Mouse (Mus musculus) stomach, postnatal 0 days (tissue): ENCODE results near the gene Slc25a12. TPM values are rescaled to one million over a fixed set of nuclear protein-coding genes. Genes with fewer than 3 reads are reported as not detected.
A peak's percentile ranks its signal among the peaks of the same experiment; 100 is the strongest.

Source experiments
- ATAC-seq: fragments of 200-750 bp; cut with Nextera tagmentation; 2 replicates; pipeline ENCODE4 v1.8.0; 2017; ENCODE audit not compliant: low FRiP score, low TSS enrichment
- DNase-seq: peaks from one replicate; pipeline ENCODE4 v3.0.0-alpha.2; 2016; ENCODE audit warnings: low spot score
- H3K27ac ChIP-seq: fragments of 300-500 bp; sonication (generic); replicated peaks from 2 replicates; pipeline ENCODE4 v1.5.1; 2014; ENCODE audit warnings: mild to moderate bottlenecking, control low read depth
- H3K27me3 ChIP-seq: fragments of 300-500 bp; sonication (generic); 2 replicates; pipeline ENCODE4 v1.6.1; 2014; ENCODE audit warnings: low read length; ENCODE audit not compliant: control insufficient read depth, insufficient read depth
- H3K36me3 ChIP-seq: fragments of 300-500 bp; sonication (generic); 2 replicates; pipeline ENCODE4 v1.6.1; 2014; ENCODE audit warnings: low read length, mixed read lengths; ENCODE audit not compliant: control insufficient read depth, insufficient read depth
- H3K4me1 ChIP-seq: fragments of 300-500 bp; sonication (generic); replicated peaks from 2 replicates; pipeline ENCODE4 v1.6.1; 2014; ENCODE audit warnings: antibody characterized with exemption; ENCODE audit not compliant: control insufficient read depth, insufficient read depth
- H3K4me2 ChIP-seq: fragments of 300-500 bp; sonication (generic); replicated peaks from 2 replicates; pipeline ENCODE4 v1.6.1; 2014; ENCODE audit warnings: low read depth, mild to moderate bottlenecking, control low read depth, moderate library complexity
- H3K4me3 ChIP-seq: fragments of 300-500 bp; sonication (generic); 2 replicates; pipeline ENCODE4 v1.5.1; 2014; ENCODE audit warnings: low read depth, low read length, control low read depth
- H3K9ac ChIP-seq: fragments of 300-500 bp; sonication (generic); 2 replicates; pipeline ENCODE4 v1.6.1; 2014; ENCODE audit warnings: mild to moderate bottlenecking, low read length, control low read depth, mixed read lengths
- H3K9me3 ChIP-seq: fragments of 300-500 bp; sonication (generic); 2 replicates; pipeline ENCODE4 v1.6.1; 2016; ENCODE audit warnings: low read length; ENCODE audit not compliant: control insufficient read depth
- CTCF ChIP-seq: IDR thresholded peaks from 2 replicates; pipeline ENCODE4 v1.5.1; 2016; ENCODE audit warnings: antibody characterized with exemption, low read depth, mild to moderate bottlenecking, moderate library complexity
- EP300 ChIP-seq: optimal IDR thresholded peaks from 2 replicates; pipeline ENCODE3; 2016; ENCODE audit warnings: antibody characterized with exemption
- WGBS: fragments of 180-500 bp; shearing (Covaris S2); extraction: QIAGEN DNeasy Blood & Tissue Kit; methylation state at CpG from one replicate; pipeline ENCODE4 v1.1.7; 2014; 5-methylcytosine and 5-hydroxymethylcytosine counted together
- polyA plus RNA-seq: library from polyadenylated mRNA; unstranded; fragments of >200 nt; fragmentation: Nextera tagmentation; extraction: Ambion mirVana; gene quantifications from 2 replicates; pipeline ENCODE4 v1.2.1, GENCODE M21; 2015

Slc25a12 gene
- polyA plus RNA-seq, 1 experiment from 2014 or later, result 28.0 TPM

GRCm38 (mm10) chr2:71242180-71242579, 125.4 kb downstream of the Slc25a12 start:
- 90% methylated on average over 3 of the region's 3 CpGs for WGBS
- 0 out of 2 replicates have a peak, but pooled peaks cover 2% of the 10 kb centered on the region for H3K36me3 ChIP-seq

GRCm38 (mm10) chr2:71241505-71241904, 126.0 kb downstream of the Slc25a12 start:
- Histone ChIP-seq H3K36me3 (0 out of 2 replicates have a peak, but pooled peaks cover 2% of the 10 kb centered on the region), H3K9ac (no peak overlapping the region), H3K9me3 (no peaks in the 10 kb centered on the region), H3K27me3 (no peaks in the 10 kb centered on the region), H3K4me3 (no peak overlapping the region), H3K27ac (no peak overlapping the region), H3K4me1 (no peaks in the 10 kb centered on the region), H3K4me2 (no peak overlapping the region)
- no peak for DNase-seq
- TF ChIP-seq EP300 (no peak), CTCF (no peak)
- 85% methylated on average over 2 of the region's 2 CpGs for WGBS
- ATAC-seq, result no peak

More at GRCm38 (mm10) chr2:71242180-71242579, 125.4 kb downstream of the Slc25a12 start:
- ATAC-seq (no peak), DNase-seq (no peak)
- Histone ChIP-seq H3K4me3 (no peak overlapping the region), H3K9ac (no peak overlapping the region), H3K27ac (no peak overlapping the region), H3K4me1 (no peaks in the 10 kb centered on the region), H3K4me2 (no peak overlapping the region), H3K27me3 (no peaks in the 10 kb centered on the region), H3K9me3 (no peaks in the 10 kb centered on the region)
- TF ChIP-seq CTCF, result peak; percentile 36
- no peak for TF ChIP-seq EP300

- DNase-seq, result no peak
Observed at GRCm38 (mm10) chr2:71236009-71236408, 131.5 kb downstream of the Slc25a12 start.

GRCm38 (mm10) chr2:71235420-71235819, 132.1 kb downstream of the Slc25a12 start:
- ATAC-seq, result no peak
- Histone ChIP-seq H3K4me2 (no peak overlapping the region), H3K4me1 (no peaks in the 10 kb centered on the region), H3K4me3 (no peak overlapping the region), H3K9ac (no peak overlapping the region), H3K27ac (no peak overlapping the region), H3K36me3 (0 out of 2 replicates have a peak, but pooled peaks cover 2% of the 10 kb centered on the region), H3K9me3 (no peaks in the 10 kb centered on the region), H3K27me3 (no peaks in the 10 kb centered on the region)
- WGBS, result 78% methylated on average over 4 of the region's 4 CpGs
- TF ChIP-seq EP300 (no peak), CTCF (no peak)
- DNase-seq, result no peak

More at GRCm38 (mm10) chr2:71236009-71236408, 131.5 kb downstream of the Slc25a12 start:
- Histone ChIP-seq H3K4me1 (no peaks in the 10 kb centered on the region), H3K27me3 (no peaks in the 10 kb centered on the region), H3K9ac (no peak overlapping the region), H3K27ac (no peak overlapping the region), H3K36me3 (0 out of 2 replicates have a peak, but pooled peaks cover 2% of the 10 kb centered on the region), H3K9me3 (no peaks in the 10 kb centered on the region), H3K4me2 (no peak overlapping the region), H3K4me3 (no peak overlapping the region)
- WGBS, result 95% methylated on average over 6 of the region's 6 CpGs
- ATAC-seq, result no peak
- no peak for TF ChIP-seq EP300
- TF ChIP-seq CTCF, result no peak

GRCm38 (mm10) chr2:71232976-71233375, 134.6 kb downstream of the Slc25a12 start:
- H3K4me1 ChIP-seq, result no peaks in the 10 kb centered on the region
- no peak for TF ChIP-seq CTCF
- TF ChIP-seq EP300, result no peak
- no peak overlapping the region for H3K4me3 ChIP-seq
- H3K9ac ChIP-seq, result no peak overlapping the region
- H3K4me2 ChIP-seq, result no peak overlapping the region
- no peaks in the 10 kb centered on the region for H3K9me3 ChIP-seq
- WGBS, result 63% methylated on average over 2 of the region's 2 CpGs
- H3K36me3 ChIP-seq, result 0 out of 2 replicates have a peak, but pooled peaks cover 2% of the 10 kb centered on the region
- no peaks in the 10 kb centered on the region for H3K27me3 ChIP-seq
- no peak overlapping the region for H3K27ac ChIP-seq
- no peak for DNase-seq
- ATAC-seq, result no peak

GRCm38 (mm10) chr2:71231951-71232350, 135.6 kb downstream of the Slc25a12 start:
- H3K27me3 ChIP-seq, result no peaks in the 10 kb centered on the region
- H3K27ac ChIP-seq, result no peak overlapping the region
- ATAC-seq (no peak), DNase-seq (no peak)
- WGBS, result 69% methylated on average over 5 of the region's 5 CpGs
- no peak overlapping the region for H3K4me2 ChIP-seq
- no peak overlapping the region for H3K4me3 ChIP-seq
- H3K4me1 ChIP-seq, result no peaks in the 10 kb centered on the region
- no peak overlapping the region for H3K9ac ChIP-seq
- TF ChIP-seq EP300 (no peak), CTCF (no peak)
- H3K9me3 ChIP-seq, result no peaks in the 10 kb centered on the region
- no peaks in the 10 kb centered on the region for H3K36me3 ChIP-seq
